Mouse (Mus musculus): ENCODE results near the gene Sec14l3. TPM values are rescaled to one million over a fixed set of nuclear protein-coding genes. Genes with fewer than 3 reads are reported as not detected.
"Not testable (repeated sequence)": the region's sequence is repeated elsewhere in the genome, so short reads cannot be mapped to it uniquely, and the experiment has no call there.

Gene Sec14l3
- total RNA-seq, 1 experiment = 0.22 TPM

GRCm38 (mm10) chr11:4113496-4113895 lies 48.9 kb downstream of the Sec14l3 start:
- TF ChIP-seq ZNF384 (IDR thresholded peaks at IDR 0.05; ENCODE audit: low read depth, low read length) = no peak
- TF ChIP-seq HCFC1 (IDR thresholded peaks at IDR 0.05; ENCODE audit: borderline replicate concordance, insufficient read depth, low read length) = no peak
- TF ChIP-seq CHD2 (IDR thresholded peaks at IDR 0.05; ENCODE audit: low read depth, low read length) = no peak
- TF ChIP-seq MAFK (IDR thresholded peaks at IDR 0.05; ENCODE audit: insufficient read depth, low read depth, low read length) = no peak
- no peak for TF ChIP-seq ZC3H11A (IDR thresholded peaks at IDR 0.05; ENCODE audit: borderline replicate concordance, low read depth, low read length)
- Histone ChIP-seq H3K9ac (ENCODE audit: insufficient read depth, low read depth, low read length, poor library complexity, severe bottlenecking) (no peak overlapping the region), H3K27ac (ENCODE audit: insufficient read depth, low read depth, low read length, poor library complexity, severe bottlenecking) (no peak overlapping the region), H3K9me3 (ENCODE audit: control insufficient read depth, insufficient read depth, low read depth, low read length) (no peaks in the 10 kb centered on the region), H3K4me1 (ENCODE audit: control insufficient read depth in 2 of 2, insufficient read depth in 2 of 2, low read length in 2 of 2, poor library complexity in 1 of 2) (no peaks in the 10 kb centered on the region), H3K36me3 (ENCODE audit: control insufficient read depth, insufficient read depth, low read length, poor library complexity, severe bottlenecking) (no peaks in the 10 kb centered on the region; the same call in 1 of the 2 replicates), H3K4me3 (ENCODE audit: insufficient read depth in 1 of 2, low read depth in 1 of 2, low read length in 2 of 2, poor library complexity in 1 of 2, severe bottlenecking in 1 of 2) (no peak overlapping the region)
- no peak for DNase-seq (ENCODE audit: low read depth, low spot score)
- in situ Hi-C loops (cut with MboI; ENCODE audit: low sequenced_read_pairs in 2 of 2, unreplicated experiment in 2 of 2) = no loop called here

- Histone ChIP-seq H3K4me3 (ENCODE audit: insufficient read depth in 1 of 2, low read depth in 1 of 2, low read length in 2 of 2, poor library complexity in 1 of 2, severe bottlenecking in 1 of 2) (no peak overlapping the region), H3K4me1 (ENCODE audit: control insufficient read depth in 2 of 2, insufficient read depth in 2 of 2, low read length in 2 of 2, poor library complexity in 1 of 2) (peaks cover 0 to 2% of the 10 kb centered on the region in 2 experiments; a peak in 1 of 4 replicates), H3K27ac (ENCODE audit: insufficient read depth, low read depth, low read length, poor library complexity, severe bottlenecking) (no peak overlapping the region), H3K9ac (ENCODE audit: insufficient read depth, low read depth, low read length, poor library complexity, severe bottlenecking) (no peak overlapping the region), H3K36me3 (ENCODE audit: control insufficient read depth, insufficient read depth, low read length, poor library complexity, severe bottlenecking) (no peaks in the 10 kb centered on the region; the same call in 1 of the 2 replicates), H3K9me3 (ENCODE audit: control insufficient read depth, insufficient read depth, low read depth, low read length) (no peaks in the 10 kb centered on the region)
- no peak for TF ChIP-seq MAFK (IDR thresholded peaks at IDR 0.05; ENCODE audit: insufficient read depth, low read depth, low read length)
- no peak for TF ChIP-seq CHD2 (IDR thresholded peaks at IDR 0.05; ENCODE audit: low read depth, low read length)
- no peak for TF ChIP-seq ZC3H11A (IDR thresholded peaks at IDR 0.05; ENCODE audit: borderline replicate concordance, low read depth, low read length)
- no peak for TF ChIP-seq HCFC1 (IDR thresholded peaks at IDR 0.05; ENCODE audit: borderline replicate concordance, insufficient read depth, low read length)
- no peak for TF ChIP-seq ZNF384 (IDR thresholded peaks at IDR 0.05; ENCODE audit: low read depth, low read length)
- in situ Hi-C loops (cut with MboI; ENCODE audit: low sequenced_read_pairs in 2 of 2, unreplicated experiment in 2 of 2) = no loop called here
- no peak for DNase-seq (ENCODE audit: low read depth, low spot score)
Measured at GRCm38 (mm10) chr11:4113970-4114369, 49.3 kb downstream of the Sec14l3 start.

GRCm38 (mm10) chr11:4114541-4114940 lies 49.9 kb downstream of the Sec14l3 start:
- in situ Hi-C loops (cut with MboI; ENCODE audit: low sequenced_read_pairs in 2 of 2, unreplicated experiment in 2 of 2); H3K27ac ChIP-seq (ENCODE audit: insufficient read depth, low read depth, low read length, poor library complexity, severe bottlenecking); H3K9me3 ChIP-seq (ENCODE audit: control insufficient read depth, insufficient read depth, low read depth, low read length); H3K4me1 ChIP-seq (ENCODE audit: control insufficient read depth in 2 of 2, insufficient read depth in 2 of 2, low read length in 2 of 2, poor library complexity in 1 of 2); H3K36me3 ChIP-seq (ENCODE audit: control insufficient read depth, insufficient read depth, low read length, poor library complexity, severe bottlenecking); H3K9ac ChIP-seq (ENCODE audit: insufficient read depth, low read depth, low read length, poor library complexity, severe bottlenecking); DNase-seq (ENCODE audit: low read depth, low spot score); H3K4me3 ChIP-seq (ENCODE audit: insufficient read depth in 1 of 2, low read depth in 1 of 2, low read length in 2 of 2, poor library complexity in 1 of 2, severe bottlenecking in 1 of 2): not testable (repeated sequence)

GRCm38 (mm10) chr11:4115407-4115806 lies 50.8 kb downstream of the Sec14l3 start:
- no peak for DNase-seq (ENCODE audit: low read depth, low spot score)
- TF ChIP-seq MAFK (IDR thresholded peaks at IDR 0.05; ENCODE audit: insufficient read depth, low read depth, low read length) (no peak), ZNF384 (IDR thresholded peaks at IDR 0.05; ENCODE audit: low read depth, low read length) (no peak), HCFC1 (IDR thresholded peaks at IDR 0.05; ENCODE audit: borderline replicate concordance, insufficient read depth, low read length) (no peak), ZC3H11A (IDR thresholded peaks at IDR 0.05; ENCODE audit: borderline replicate concordance, low read depth, low read length) (no peak), CHD2 (IDR thresholded peaks at IDR 0.05; ENCODE audit: low read depth, low read length) (no peak)
- in situ Hi-C loops (cut with MboI; ENCODE audit: low sequenced_read_pairs in 2 of 2, unreplicated experiment in 2 of 2) = no loop called here

GRCm38 (mm10) chr11:4116458-4117141 lies 52.0 kb downstream of the Sec14l3 start:
- Histone ChIP-seq H3K4me1 (ENCODE audit: control insufficient read depth in 2 of 2, insufficient read depth in 2 of 2, low read length in 2 of 2, poor library complexity in 1 of 2) (peaks cover 0 to 4% of the 10 kb centered on the region in 2 experiments; a peak in 1 of 4 replicates), H3K9me3 (ENCODE audit: control insufficient read depth, insufficient read depth, low read depth, low read length) (no peaks in the 10 kb centered on the region), H3K9ac (ENCODE audit: insufficient read depth, low read depth, low read length, poor library complexity, severe bottlenecking) (no peak overlapping the region), H3K36me3 (ENCODE audit: control insufficient read depth, insufficient read depth, low read length, poor library complexity, severe bottlenecking) (no peaks in the 10 kb centered on the region), H3K27ac (ENCODE audit: insufficient read depth, low read depth, low read length, poor library complexity, severe bottlenecking) (no peak overlapping the region), H3K4me3 (ENCODE audit: insufficient read depth in 1 of 2, low read depth in 1 of 2, low read length in 2 of 2, poor library complexity in 1 of 2, severe bottlenecking in 1 of 2) (no peak overlapping the region)
- no peak for TF ChIP-seq CHD2 (IDR thresholded peaks at IDR 0.05; ENCODE audit: low read depth, low read length)
- no peak for TF ChIP-seq HCFC1 (IDR thresholded peaks at IDR 0.05; ENCODE audit: borderline replicate concordance, insufficient read depth, low read length)
- TF ChIP-seq MAFK (IDR thresholded peaks at IDR 0.05; ENCODE audit: insufficient read depth, low read depth, low read length) = no peak
- DNase-seq (ENCODE audit: low read depth, low spot score) = no peak
- in situ Hi-C loops (cut with MboI; ENCODE audit: low sequenced_read_pairs in 2 of 2, unreplicated experiment in 2 of 2) = no loop called here

More at GRCm38 (mm10) chr11:4115407-4115806, 50.8 kb downstream of the Sec14l3 start:
- H3K4me1 ChIP-seq (ENCODE audit: control insufficient read depth in 2 of 2, insufficient read depth in 2 of 2, low read length in 2 of 2, poor library complexity in 1 of 2) = peaks cover 0 to 3% of the 10 kb centered on the region in 2 experiments; a peak in 1 of 4 replicates
- H3K9me3 ChIP-seq (ENCODE audit: control insufficient read depth, insufficient read depth, low read depth, low read length) = no peaks in the 10 kb centered on the region
- H3K9ac ChIP-seq (ENCODE audit: insufficient read depth, low read depth, low read length, poor library complexity, severe bottlenecking) = no peak overlapping the region
- no peaks in the 10 kb centered on the region; the same call in 1 of the 2 replicates for H3K36me3 ChIP-seq (ENCODE audit: control insufficient read depth, insufficient read depth, low read length, poor library complexity, severe bottlenecking)
- no peak overlapping the region for H3K4me3 ChIP-seq (ENCODE audit: insufficient read depth in 1 of 2, low read depth in 1 of 2, low read length in 2 of 2, poor library complexity in 1 of 2, severe bottlenecking in 1 of 2)
- no peak overlapping the region for H3K27ac ChIP-seq (ENCODE audit: insufficient read depth, low read depth, low read length, poor library complexity, severe bottlenecking)

Measured in ES-E14 (cell line).